In genomic region chr6:125271455-125272227, GRCm38 (mm10) we compare ENCODE assay signal across 7 mouse cellular contexts. TPM values are rescaled to one million over a fixed set of nuclear protein-coding genes. Genes with fewer than 3 reads are reported as not detected.
DNase-seq lines count a peak whose midpoint lies in the region; ATAC-seq lines count a peak whose summit lies in the region.

No protein-coding gene starts in this region.

- 18% methylated on average over 17 of the region's 17 CpGs for WGBS in intestine, embryonic 15.5 days
- WGBS in midbrain, embryonic 10.5 days, result 20% methylated on average over 17 of the region's 17 CpGs

- H3K4me2 ChIP-seq in intestine, embryonic 15.5 days (replicated peaks), result peak overlapping the region; percentile 50

- H3K9ac ChIP-seq in intestine, embryonic 15.5 days, result 0 out of 2 replicates have a peak overlapping the region, but pooled peaks have one; percentile 6

- H3K4me3 ChIP-seq in intestine, embryonic 15.5 days (replicated peaks), result no peak overlapping the region
- H3K4me3 ChIP-seq in midbrain, embryonic 10.5 days, result peak overlapping the region; percentile 32

- peak; percentile 92 for ATAC-seq in intestine, embryonic 15.5 days

- DNase-seq in adrenal gland, adult 18-20 months (ENCODE audit: low spot score in 2 of 2), result peak; percentile 88 to 89
- DNase-seq in embryo, embryonic 11 days, result peak; percentile 88
- DNase-seq in gastrocnemius, postnatal 36 days, result peak; percentile 83 to 93
- peak; percentile 92 to 95 for DNase-seq in left cerebral cortex, postnatal 25 days (ENCODE audit: low spot score in 2 of 2)
- peak; percentile 83 for DNase-seq in midbrain, embryonic 10.5 days (ENCODE audit: low spot score)
- DNase-seq in right cerebral cortex, postnatal 4 days, result peak; percentile 90

- intact Hi-C loops in gastrocnemius, postnatal 36 days (cut with DNase I), result loop anchor here (1.0 to 5.0 kb wide), 3 partner anchors 55 to 224 kb away; partner anchors contain the start of gene Acrbp
- intact Hi-C loops in left cerebral cortex, postnatal 25 days (cut with DNase I), result loop anchor here (2.0 to 5.0 kb wide), 4 partner anchors 53 to 224 kb away; partner anchors contain the start of genes Acrbp and Iffo1

- no peaks in the 10 kb centered on the region for H3K9me3 ChIP-seq in intestine, embryonic 15.5 days
- no peaks in the 10 kb centered on the region for H3K9me3 ChIP-seq in midbrain, embryonic 10.5 days (replicated peaks)

- H3K27me3 ChIP-seq in intestine, embryonic 15.5 days (replicated peaks), result no peaks in the 10 kb centered on the region
- peaks cover 24% of the 10 kb centered on the region for H3K27me3 ChIP-seq in midbrain, embryonic 10.5 days (ENCODE audit: low read depth, poor library complexity, severe bottlenecking)

- H3K27ac ChIP-seq in intestine, embryonic 15.5 days, result no peak overlapping the region
- peak overlapping the region; percentile 74 for H3K27ac ChIP-seq in midbrain, embryonic 10.5 days (replicated peaks)

- peaks cover 8% of the 10 kb centered on the region; the same call in 1 of the 2 replicates for H3K4me1 ChIP-seq in intestine, embryonic 15.5 days (replicated peaks)
- peaks cover 8% of the 10 kb centered on the region for H3K4me1 ChIP-seq in midbrain, embryonic 10.5 days

- H3K36me3 ChIP-seq in intestine, embryonic 15.5 days, result no peaks in the 10 kb centered on the region
- no peaks in the 10 kb centered on the region for H3K36me3 ChIP-seq in midbrain, embryonic 10.5 days

RNA-seq across cellular contexts. Expression of gene Tuba3a, which starts 14.2 kb away (rescaled TPM):
- not detected for total RNA-seq in adrenal gland, adult 18-20 months (2021)
- not detected for total RNA-seq in gastrocnemius, postnatal 36 days (2021)
- 0.14 TPM in 1 of 2 replicates, not detected in the other for polyA plus RNA-seq in intestine, embryonic 15.5 days (2015; fragmentation: Nextera tagmentation; extraction: Ambion mirVana)
- total RNA-seq in left cerebral cortex, postnatal 25 days (2021), result not detected
- polyA plus RNA-seq in midbrain, embryonic 10.5 days (2016; fragmentation: Nextera tagmentation; extraction: Ambion mirVana), result 0.11 TPM in 1 of 2 replicates, not detected in the other

RNA-seq across cellular contexts. Expression of gene Cd27, which starts 34.8 kb away (rescaled TPM):
- total RNA-seq in adrenal gland, adult 18-20 months (2021), result under 1 TPM; 0.38 to 0.46 TPM
- 1 to 10 TPM in 1 of 2 experiments, under 1 TPM in 1; 0.57 to 1.5 TPM for total RNA-seq in gastrocnemius, postnatal 36 days (2021)
- 1.4 and 1.6 TPM in 2 replicates for polyA plus RNA-seq in intestine, embryonic 15.5 days (2015; fragmentation: Nextera tagmentation; extraction: Ambion mirVana)
- total RNA-seq in left cerebral cortex, postnatal 25 days (2021), result not detected
- polyA plus RNA-seq in midbrain, embryonic 10.5 days (2016; fragmentation: Nextera tagmentation; extraction: Ambion mirVana), result 2.1 and 2.2 TPM in 2 replicates

RNA-seq across cellular contexts. Expression of gene Tapbpl, which starts 40.0 kb away (rescaled TPM):
- 10 to 100 TPM; 10.9 to 19.5 TPM for total RNA-seq in adrenal gland, adult 18-20 months (2021)
- 1 to 10 TPM; 2.1 to 2.3 TPM for total RNA-seq in gastrocnemius, postnatal 36 days (2021)
- polyA plus RNA-seq in intestine, embryonic 15.5 days (2015; fragmentation: Nextera tagmentation; extraction: Ambion mirVana), result 8.7 and 10.7 TPM in 2 replicates
- 1 to 10 TPM; 3.5 to 4.0 TPM for total RNA-seq in left cerebral cortex, postnatal 25 days (2021)
- polyA plus RNA-seq in midbrain, embryonic 10.5 days (2016; fragmentation: Nextera tagmentation; extraction: Ambion mirVana), result 1.5 and 2.0 TPM in 2 replicates

RNA-seq across cellular contexts. Expression of gene Ltbr, which starts 42.0 kb away (rescaled TPM):
- 10 to 100 TPM; 56.6 to 78.9 TPM for total RNA-seq in adrenal gland, adult 18-20 months (2021)
- total RNA-seq in gastrocnemius, postnatal 36 days (2021), result 10 to 100 TPM; 20.3 to 21.7 TPM
- 78.6 and 83.8 TPM in 2 replicates for polyA plus RNA-seq in intestine, embryonic 15.5 days (2015; fragmentation: Nextera tagmentation; extraction: Ambion mirVana)
- total RNA-seq in left cerebral cortex, postnatal 25 days (2021), result 1 to 10 TPM; 8.1 to 9.9 TPM
- 21.2 and 23.5 TPM in 2 replicates for polyA plus RNA-seq in midbrain, embryonic 10.5 days (2016; fragmentation: Nextera tagmentation; extraction: Ambion mirVana)

RNA-seq across cellular contexts. Expression of gene Scnn1a, which starts 48.8 kb away (rescaled TPM):
- total RNA-seq in adrenal gland, adult 18-20 months (2021), result 1 to 10 TPM; 1.3 to 1.7 TPM
- under 1 TPM; 0.15 to 0.36 TPM for total RNA-seq in gastrocnemius, postnatal 36 days (2021)
- polyA plus RNA-seq in intestine, embryonic 15.5 days (2015; fragmentation: Nextera tagmentation; extraction: Ambion mirVana), result 2.6 and 3.3 TPM in 2 replicates
- 1 to 10 TPM; 2.4 to 2.6 TPM for total RNA-seq in left cerebral cortex, postnatal 25 days (2021)
- polyA plus RNA-seq in midbrain, embryonic 10.5 days (2016; fragmentation: Nextera tagmentation; extraction: Ambion mirVana), result 0.25 and 0.48 TPM in 2 replicates
